Mouse (Mus musculus): Measurements from ENCODE around the gene Fbxo42.

Gene Fbxo42

DNA sequence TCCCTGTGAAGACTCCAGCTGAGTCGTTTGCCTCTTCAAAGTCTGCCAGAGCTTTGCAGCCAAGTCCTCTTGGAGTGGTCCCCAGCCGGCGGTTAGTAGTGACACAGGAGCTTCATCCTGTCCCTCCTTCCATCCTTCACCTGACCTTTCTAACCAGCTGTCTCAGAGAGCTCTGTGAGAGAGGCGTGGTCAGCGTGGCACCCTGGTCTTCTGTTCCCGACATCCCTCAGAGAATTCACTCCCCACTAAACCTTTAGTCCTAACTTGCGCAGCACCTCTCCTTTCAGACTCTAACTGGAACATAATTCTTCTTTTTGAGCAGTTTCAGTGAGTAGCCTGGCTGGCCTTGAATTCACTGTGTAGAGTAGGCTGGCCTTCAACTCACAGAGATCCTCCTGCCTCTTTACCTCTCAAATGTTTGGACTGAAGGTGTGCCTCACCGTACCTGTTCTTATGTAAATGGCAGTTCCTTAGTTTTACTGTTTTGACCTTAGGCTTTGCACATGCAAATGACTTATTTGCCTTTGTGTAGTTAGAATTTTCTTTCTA, 18.1 kb downstream of the Fbxo42 start:
- no peak for ATAC-seq (ENCODE audit: insufficient number of reproducible peaks, low FRiP score, low TSS enrichment)

DNA sequence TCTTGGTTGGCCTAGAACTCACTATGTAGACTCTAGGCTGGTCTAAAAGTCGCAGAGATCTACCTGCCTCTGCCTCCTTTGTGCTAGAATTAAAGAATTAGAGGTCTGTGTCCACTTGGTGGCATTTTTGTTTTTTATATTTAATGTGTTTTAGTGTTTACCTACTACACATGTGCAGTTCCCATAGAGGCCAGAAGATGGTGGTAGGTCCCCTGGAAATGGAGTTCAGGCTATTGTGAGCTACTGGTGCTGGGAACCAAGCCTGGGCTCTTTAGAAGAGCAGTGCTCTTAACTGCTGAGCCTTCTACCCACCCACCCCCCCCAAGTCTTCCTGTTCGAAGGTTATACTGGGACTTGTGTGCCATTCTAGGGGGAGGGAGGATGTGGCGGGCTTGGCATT, 19.4 kb downstream of the Fbxo42 start:
- ATAC-seq (ENCODE audit: insufficient number of reproducible peaks, low FRiP score, low TSS enrichment) = no peak

DNA sequence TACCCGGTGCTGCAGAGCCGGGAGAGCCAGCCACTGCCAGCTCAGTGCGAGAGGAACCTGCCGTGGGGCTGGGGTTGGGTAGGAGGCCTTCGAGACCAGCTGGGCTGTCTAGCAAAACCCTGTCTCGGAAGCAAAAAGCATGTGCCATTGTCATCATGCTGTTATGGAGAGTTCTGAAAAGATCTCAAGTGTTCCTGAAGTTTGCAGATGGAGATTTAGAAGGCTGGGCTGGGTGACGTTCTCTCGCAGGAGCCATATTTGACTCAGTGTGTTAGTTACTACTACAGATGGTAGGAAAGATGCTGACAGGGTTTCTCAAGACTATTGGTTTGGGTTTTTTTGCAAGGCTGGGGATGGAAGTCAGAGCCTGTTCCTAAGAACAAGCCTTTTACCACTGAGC, 24.4 kb downstream of the Fbxo42 start:
- ATAC-seq (ENCODE audit: insufficient number of reproducible peaks, low FRiP score, low TSS enrichment) = no peak

DNA sequence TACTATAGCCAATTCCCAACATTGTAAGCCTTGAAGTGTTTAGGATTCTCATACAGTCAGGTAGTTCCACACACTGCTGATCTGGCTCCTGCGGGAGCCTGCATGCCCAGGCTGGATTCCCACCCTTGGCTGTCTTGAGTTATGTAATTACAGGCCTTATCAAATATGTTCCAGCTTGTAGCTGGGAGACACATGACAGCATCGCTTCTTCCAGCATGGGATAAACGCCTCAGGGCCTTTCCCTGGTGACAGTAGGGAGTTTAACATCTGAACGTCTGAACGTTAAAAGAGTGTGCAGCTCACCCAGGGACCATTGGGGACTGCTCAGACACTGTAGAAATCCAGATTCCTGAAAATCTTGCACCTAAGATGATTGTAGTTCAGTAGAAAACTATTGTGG, 28.1 kb downstream of the Fbxo42 start:
- no peak for ATAC-seq (ENCODE audit: insufficient number of reproducible peaks, low FRiP score, low TSS enrichment)

DNA sequence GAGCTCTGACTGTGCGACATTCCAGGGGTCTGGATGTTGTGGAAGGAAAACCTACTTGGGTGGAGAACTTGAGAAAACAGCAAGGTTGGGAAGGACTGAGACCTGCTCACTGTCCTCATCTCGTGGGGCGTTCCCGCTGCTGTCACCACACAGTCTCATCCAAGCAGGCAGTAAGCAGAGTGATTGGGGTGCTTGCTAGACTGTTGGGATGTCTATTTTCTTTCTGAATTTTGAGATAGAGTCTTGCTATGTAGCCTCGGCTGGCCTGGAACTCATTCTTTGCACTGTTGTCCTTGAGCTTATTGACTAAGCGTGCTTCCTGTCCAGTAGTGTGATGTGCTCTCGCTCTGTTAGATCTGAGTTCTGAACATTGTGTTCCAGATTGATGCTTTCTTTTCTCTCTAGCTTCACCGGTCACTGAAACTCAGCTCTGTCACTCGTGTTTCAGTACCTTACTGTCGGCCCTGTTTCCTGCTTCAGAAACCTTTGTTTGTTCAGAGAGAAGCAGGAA, 28.7 kb downstream of the Fbxo42 start:
- no peak for ATAC-seq (ENCODE audit: insufficient number of reproducible peaks, low FRiP score, low TSS enrichment)

DNA sequence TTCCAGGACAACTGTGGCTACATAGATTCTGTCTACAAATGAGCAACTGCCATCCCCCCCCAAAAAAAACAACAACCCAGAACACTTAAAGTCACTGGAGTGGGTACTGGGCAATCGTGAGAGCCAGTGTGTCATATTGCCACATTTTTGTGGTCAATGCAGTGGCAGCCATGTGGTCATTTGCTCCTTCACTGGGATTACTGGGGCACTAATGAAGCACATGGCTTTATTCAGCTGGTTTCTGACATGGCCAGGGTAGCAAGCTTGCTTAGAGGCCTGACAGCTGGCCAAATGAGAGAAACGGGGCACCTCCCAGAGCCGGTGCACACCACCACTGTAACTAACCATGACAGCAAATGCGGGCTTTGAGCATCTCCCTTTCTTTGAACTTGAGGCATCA, 30.8 kb downstream of the Fbxo42 start:
- no peak for ATAC-seq (ENCODE audit: insufficient number of reproducible peaks, low FRiP score, low TSS enrichment)

DNA sequence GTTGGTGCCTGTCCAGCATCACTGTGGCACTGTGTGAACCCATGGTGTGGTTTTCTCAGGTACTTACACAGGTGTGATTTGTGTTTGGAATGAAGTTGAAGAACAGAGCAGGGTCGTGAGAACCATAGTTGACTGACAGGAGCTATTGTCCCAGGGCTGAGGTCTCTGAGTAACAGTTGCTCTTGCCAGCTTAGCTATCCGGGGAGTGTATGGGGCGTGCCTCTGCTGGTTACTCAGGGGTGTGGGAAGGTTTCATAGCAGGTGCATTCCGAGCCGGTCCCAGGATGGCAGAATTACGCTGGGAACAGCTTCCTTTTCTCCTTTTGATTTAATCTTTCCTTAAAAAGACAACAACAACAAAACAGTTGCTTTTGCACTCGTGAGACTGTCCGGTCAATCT, 33.1 kb downstream of the Fbxo42 start:
- no peak for ATAC-seq (ENCODE audit: insufficient number of reproducible peaks, low FRiP score, low TSS enrichment)

DNA sequence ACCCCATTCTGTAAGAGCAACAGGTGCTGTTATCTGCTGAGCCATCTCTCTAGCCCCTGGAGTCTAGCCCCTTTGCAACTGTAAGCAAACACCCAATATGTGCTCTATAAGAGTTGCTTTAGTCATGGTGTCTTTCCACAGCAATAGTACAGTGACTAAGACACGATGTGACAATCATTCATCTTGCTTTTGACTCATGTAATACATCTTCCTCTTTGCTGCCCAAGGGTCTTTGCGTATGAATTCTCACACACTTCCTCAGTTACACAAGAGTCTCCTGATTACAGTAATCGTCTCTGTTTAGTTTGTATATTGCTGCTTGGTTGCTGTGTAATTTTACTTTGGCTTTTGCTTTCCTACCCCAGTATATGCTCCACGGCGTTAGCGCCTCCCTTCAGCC, 34.3 kb downstream of the Fbxo42 start:
- no peak for ATAC-seq (ENCODE audit: insufficient number of reproducible peaks, low FRiP score, low TSS enrichment)

DNA sequence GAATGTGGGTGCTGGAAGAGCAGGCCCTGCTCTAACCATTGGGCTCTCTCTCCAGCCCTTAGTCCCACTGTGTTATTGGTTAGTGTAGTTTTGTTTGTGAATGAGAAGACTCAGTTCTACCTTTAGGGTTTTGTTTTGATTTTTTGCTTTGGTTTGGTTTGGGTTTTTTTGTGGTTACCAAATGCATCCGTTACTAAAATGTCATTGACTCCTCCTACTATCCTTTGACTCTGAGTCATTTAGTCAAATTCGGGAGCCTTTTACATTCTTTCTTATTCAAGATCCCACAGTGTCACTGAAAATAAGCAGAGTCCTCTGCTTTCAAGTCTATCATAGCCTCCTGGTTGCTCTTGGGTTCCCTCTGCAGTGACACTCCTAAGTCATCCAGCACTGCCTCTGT, 36.2 kb downstream of the Fbxo42 start:
- ATAC-seq (ENCODE audit: insufficient number of reproducible peaks, low FRiP score, low TSS enrichment) = no peak

DNA sequence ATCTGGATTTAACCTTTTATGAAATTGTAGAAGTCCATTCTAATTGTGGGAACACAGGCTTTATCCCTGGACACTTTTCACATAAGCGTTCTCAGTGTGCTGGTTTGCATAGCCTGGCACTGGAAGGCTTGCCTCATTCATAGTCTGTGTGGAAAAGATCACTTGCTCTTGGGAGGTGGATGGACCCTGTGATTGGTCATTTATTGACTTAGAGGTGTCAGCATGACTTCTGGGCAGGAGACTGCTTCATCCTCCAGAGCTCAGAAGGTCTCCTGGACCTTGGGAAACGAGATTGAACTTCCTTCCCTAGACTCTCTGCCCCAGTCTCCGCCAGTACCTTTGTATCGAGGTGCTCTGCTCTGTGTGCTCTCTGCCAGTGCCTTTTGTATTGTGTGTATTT, 36.7 kb downstream of the Fbxo42 start:
- no peak for ATAC-seq (ENCODE audit: insufficient number of reproducible peaks, low FRiP score, low TSS enrichment)

DNA sequence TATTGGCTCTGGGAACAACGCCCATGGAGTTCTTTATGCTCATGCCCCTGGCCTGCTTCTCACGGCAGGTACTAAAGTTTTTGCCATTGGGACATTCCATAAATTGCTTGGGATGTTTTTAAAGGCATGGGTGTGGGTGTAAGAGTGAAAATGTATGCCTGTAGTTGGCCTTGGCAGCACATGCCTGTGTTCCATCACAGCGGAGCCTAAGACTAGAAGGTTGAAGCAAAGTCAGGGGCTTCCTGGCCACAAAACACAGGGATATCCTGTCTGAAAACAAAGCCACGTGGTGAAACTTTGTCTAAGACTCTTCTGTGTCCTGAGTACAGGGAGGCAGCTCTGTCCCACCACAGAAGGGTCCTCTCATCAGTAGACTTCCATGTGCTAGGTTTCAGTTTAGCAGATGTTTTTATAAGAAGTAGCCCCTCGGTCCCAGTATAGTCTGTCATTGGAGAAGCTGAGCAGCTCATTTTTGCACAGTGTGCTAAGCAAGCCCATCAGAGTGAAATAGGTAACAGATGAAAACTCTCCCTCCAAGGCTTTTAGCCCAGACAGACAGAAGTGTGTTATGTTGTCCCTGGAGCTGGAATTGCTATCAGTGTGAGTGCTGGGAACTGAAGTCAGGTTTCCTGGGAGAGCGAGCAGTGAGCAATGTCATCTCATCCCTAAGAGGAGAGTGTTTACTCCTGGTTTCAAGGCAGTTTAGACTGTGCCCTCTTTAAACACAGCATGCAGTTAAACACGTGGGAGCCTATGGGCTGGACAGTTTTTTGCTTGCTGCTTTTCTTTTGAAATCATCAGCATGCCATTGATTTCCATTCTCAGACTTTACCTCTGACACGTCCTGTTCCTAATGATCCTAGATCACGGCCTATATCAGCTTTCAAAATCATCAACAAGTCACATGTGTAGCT, 39.5 kb downstream of the Fbxo42 start:
- ATAC-seq (ENCODE audit: insufficient number of reproducible peaks, low FRiP score, low TSS enrichment) = no peak

DNA sequence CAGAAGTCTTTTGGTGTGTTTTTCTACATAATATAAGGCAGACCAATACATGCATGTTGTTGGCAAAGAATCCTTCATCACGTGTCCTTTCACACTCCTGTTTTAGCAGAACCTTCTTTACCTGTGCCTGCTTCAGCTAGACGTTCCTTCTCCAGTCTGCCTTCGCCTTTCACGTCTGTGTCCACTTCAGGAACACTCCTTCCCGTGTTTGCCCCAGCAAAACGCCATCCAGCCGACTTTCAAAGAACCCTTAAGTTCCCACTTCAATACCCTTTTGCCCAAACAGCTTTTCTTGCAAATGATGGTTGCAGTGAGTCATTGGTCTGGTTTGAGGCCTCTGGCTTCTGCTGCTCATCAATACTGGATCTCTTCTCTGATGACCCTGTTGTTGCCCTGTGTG, 43.6 kb downstream of the Fbxo42 start:
- no peak for ATAC-seq (ENCODE audit: insufficient number of reproducible peaks, low FRiP score, low TSS enrichment)

DNA sequence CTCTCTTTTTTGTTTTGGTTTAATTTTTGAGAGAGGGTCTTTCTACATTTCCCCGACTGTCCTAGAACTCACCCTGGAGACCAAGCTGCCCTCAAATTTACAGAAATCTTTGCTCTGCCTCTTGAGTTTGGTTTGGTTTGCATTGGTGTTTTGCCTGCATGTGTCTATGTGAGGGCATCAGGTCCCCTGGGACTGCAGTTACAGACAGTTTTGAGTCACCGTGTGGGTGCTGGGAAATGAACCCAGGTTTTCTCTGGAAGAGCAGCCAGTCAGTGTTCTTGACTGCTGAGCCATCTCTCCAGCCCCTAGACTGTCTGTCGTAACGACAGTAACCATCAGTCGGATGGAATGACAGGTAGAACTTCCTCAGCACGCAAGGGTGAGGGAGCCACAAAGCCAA, 46.8 kb downstream of the Fbxo42 start:
- no peak for ATAC-seq (ENCODE audit: insufficient number of reproducible peaks, low FRiP score, low TSS enrichment)

DNA sequence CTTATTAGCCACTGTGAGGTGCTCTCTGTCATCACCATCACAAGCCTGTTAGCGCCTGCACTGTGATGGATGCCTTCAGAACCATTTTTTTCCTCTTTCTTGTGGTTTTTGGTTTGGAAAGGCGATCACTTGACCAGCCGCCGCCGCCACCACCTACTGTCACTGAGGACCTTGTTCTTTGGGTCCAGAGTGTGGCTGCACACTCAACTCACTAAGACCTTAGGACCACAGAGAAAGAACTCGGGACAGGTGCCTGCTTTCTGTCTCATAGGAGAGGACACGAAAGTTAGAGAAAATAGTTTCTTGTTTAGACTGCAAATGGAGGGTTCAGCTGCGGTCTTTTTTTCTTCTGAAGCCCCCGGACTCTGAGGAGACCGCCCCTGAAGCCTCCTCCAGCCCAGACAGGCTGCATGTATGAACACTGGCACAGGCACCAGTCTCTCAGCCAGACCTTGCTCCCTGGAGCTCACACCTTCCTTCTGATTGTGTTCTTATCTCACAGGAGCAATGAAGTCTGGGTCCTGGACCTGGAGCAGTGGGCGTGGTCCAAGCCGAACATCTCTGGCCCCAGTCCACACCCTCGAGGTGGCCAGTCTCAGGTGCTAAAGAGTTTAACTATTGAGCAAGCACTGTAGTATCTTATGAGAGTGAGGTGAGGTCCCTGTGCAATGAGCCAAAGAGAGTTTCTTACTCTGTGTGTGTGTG, 49.4 kb downstream of the Fbxo42 start:
- ATAC-seq (ENCODE audit: insufficient number of reproducible peaks, low FRiP score, low TSS enrichment) = no peak

DNA sequence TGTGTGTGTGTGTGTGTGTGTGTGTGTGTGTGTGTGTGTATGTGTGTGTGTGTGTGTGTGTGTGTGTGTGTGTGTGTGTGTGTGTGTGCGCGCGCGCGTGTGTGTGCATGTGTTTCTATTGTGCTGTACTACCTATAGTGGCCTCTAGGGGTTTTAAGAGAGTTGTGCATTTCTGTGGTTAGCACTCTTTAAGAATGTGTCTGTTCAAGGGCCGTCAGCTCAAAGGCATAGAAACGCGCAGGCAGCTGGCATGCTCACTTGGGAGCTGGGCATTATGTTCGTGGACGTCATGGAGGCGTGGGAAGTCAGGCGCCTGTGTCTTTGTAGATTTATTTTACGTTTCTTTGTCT, 49.9 kb downstream of the Fbxo42 start:
- ATAC-seq (ENCODE audit: insufficient number of reproducible peaks, low FRiP score, low TSS enrichment) = no peak

DNA sequence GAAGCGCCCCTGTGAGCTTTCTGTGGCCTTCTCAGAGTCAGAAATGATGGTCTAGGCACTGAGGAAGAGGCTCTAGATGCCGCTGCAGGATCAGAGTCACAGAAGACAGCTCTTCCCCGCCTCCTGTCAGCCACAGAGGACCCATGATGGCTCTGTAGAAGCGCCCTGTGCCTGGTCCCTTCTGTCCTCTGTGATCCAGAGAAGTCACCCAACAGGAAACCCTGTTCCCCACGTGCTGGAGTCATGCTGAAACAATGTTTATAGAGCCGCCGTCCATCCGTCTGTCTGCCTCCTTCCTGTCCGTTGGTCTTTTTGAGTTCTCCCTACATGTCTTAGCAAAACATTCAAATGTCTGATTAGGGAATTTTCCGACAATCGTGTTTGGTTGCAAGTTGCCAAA, 53.2 kb downstream of the Fbxo42 start:
- no peak for ATAC-seq (ENCODE audit: insufficient number of reproducible peaks, low FRiP score, low TSS enrichment)

DNA sequence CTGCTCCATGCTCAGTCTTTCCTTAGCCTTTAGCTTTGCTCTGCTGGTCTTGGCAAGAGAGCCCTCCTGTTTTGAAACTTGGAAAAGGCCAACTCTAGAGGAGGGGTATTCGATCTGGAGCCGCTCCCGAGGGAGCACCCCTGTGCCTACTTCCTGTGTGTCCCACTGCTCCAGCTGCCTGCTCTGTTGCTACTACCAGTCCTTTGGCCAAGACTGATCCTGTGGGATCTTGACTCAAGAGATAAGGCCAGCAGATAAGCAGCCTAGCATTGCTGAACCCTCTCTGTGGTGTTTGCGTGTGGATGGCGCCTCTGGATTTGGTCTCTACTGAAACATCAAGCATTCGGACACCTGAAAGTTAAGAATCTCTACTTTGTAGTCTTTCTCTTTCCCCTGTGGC, 54.5 kb downstream of the Fbxo42 start:
- ATAC-seq (ENCODE audit: insufficient number of reproducible peaks, low FRiP score, low TSS enrichment) = no peak

DNA sequence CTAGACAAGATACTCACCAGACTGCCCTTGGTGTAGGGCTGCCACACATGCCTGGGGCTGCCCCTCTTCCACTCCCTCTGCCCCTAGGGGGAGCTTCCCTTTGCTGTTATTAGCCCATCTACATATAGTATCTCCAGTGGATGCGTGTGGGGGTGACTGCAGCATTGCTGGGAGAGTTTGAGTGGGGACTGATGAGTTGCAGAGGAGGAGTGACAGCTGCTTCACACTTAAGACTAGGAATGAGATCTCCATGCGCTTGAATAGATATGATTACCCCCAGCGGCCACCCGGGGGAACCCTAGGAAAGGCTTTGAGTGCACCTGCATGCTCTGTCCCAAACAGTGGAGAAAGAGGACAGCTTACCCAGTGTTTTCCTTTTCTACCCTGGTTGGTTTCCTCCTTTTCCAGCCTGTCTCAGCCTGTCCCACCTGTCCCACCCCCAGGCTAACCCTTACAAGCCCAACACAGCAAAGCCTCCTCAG, 56.9 kb downstream of the Fbxo42 start:
- no peak for ATAC-seq (ENCODE audit: insufficient number of reproducible peaks, low FRiP score, low TSS enrichment)

DNA sequence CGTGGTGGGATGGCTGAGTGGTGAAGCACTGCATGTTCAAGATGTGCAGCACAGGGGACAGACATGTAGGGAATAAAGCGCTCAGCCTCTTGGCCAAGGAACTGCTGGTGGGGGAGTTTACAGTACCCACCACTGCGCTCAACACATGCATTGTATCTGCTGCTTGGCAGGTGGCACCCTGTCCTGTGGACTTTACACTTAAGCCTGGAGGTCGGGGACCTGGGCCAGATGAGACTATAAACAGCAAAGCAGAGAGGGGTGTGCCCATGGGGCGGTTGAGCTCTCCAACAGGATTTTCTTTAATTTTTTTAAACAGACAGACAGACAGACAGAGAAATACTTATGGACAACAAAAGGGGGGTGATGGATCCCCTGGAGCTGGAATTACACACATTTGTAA, 59.4 kb downstream of the Fbxo42 start:
- ATAC-seq (ENCODE audit: insufficient number of reproducible peaks, low FRiP score, low TSS enrichment) = no peak

DNA sequence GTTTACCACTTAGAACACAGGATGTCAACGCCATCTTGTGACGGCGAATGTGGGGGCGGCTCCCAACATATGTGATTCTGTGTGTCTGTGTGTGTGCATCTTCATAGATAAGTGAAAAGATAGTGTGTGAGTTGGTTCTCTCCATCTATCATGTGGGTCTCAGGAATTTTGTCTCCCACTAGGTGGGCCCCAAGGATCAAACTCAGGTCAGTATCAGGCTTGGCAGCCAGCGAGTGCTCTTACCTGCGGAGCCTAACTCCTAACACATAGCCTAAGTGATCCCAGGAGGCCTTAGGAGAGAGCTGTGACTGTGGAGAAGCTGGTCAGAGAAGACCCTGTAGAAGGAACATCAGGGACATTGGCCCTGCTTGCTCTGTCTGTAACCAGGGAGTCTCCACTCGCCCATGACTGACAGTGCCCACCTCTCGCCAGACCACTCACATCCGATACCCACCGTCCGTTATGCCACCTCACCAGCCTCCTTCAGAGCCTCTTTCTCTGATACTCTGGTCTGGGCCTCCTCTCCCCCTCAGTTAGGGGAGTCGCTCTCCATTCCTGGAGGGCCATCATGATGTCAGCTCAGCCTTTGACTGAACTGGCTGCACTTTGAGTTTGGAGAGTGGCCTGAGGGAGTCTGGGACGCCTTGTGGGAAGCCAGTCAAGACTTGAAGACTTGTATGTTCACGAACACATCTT, 63.0 kb downstream of the Fbxo42 start:
- peak; percentile 34; the same call in 1 of the 2 replicates for ATAC-seq (ENCODE audit: insufficient number of reproducible peaks, low FRiP score, low TSS enrichment)

DNA sequence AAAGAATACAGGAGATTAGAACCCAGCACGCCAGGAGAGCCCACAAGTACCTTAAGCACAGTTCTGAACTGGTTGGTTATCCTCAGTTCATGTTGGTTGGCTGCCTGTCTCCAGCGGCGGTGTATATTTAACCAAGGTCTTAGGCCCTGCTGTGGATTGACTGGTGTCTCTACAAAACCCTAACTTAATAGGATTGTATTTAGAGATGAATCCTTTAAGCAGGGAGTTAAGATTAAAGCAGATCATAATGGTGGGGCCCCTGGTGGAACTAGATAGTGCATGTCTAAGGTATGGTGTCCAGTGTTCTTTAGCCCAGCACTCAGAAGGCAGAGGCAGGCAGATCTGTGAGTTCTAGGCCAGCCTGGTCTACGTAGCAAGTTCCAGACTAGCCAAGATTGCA, 63.9 kb downstream of the Fbxo42 start:
- ATAC-seq (ENCODE audit: insufficient number of reproducible peaks, low FRiP score, low TSS enrichment) = no peak

Measured in cerebellum, adult (tissue).